Mouse (Mus musculus): ENCODE measurements around the gene Fars2. TPM values are rescaled to one million over a fixed set of nuclear protein-coding genes. Genes with fewer than 3 reads are reported as not detected.

Gene Fars2
- polyA plus RNA-seq, 1 experiment from 2014 or later, result 33.0 TPM

- H3K4me2 ChIP-seq (ENCODE audit: low read length), result no peak overlapping the region
- DNase-seq (peak; percentile 20), ATAC-seq (ENCODE audit: low FRiP score, low TSS enrichment) (no peak; the same call in 1 of the 2 replicates)
- no peak overlapping the region; the same call in 1 of the 2 replicates for H3K27ac ChIP-seq (replicated peaks; ENCODE audit: low read depth, low read length)
- H3K36me3 ChIP-seq (ENCODE audit: control insufficient read depth, insufficient read depth, low read length), result no peaks in the 10 kb centered on the region
- WGBS, result 22% methylated on average over 5 of the region's 5 CpGs
- no peaks in the 10 kb centered on the region for H3K27me3 ChIP-seq (ENCODE audit: control insufficient read depth, insufficient read depth, low read length)
- peaks cover 12% of the 10 kb centered on the region for H3K4me1 ChIP-seq (ENCODE audit: control insufficient read depth, insufficient read depth, low read length)
- no peak overlapping the region for H3K9ac ChIP-seq (replicated peaks; ENCODE audit: low read length)
- peaks cover 4% of the 10 kb centered on the region; the same call in 1 of the 2 replicates for H3K9me3 ChIP-seq (ENCODE audit: control insufficient read depth, low read length)
- no peak overlapping the region for H3K4me3 ChIP-seq (replicated peaks; ENCODE audit: low read depth, low read length)
These were observed 146.3 kb downstream of the Fars2 start for GRCm38 (mm10) chr13:36263240-36264095.

GRCm38 (mm10) chr13:36264391-36264790 is 147.2 kb downstream of the Fars2 start:
- H3K27ac ChIP-seq (replicated peaks; ENCODE audit: low read depth, low read length), result no peak overlapping the region
- no peaks in the 10 kb centered on the region for H3K36me3 ChIP-seq (ENCODE audit: control insufficient read depth, insufficient read depth, low read length)
- no peak for DNase-seq
- peaks cover 12% of the 10 kb centered on the region for H3K4me1 ChIP-seq (ENCODE audit: control insufficient read depth, insufficient read depth, low read length)
- no peak overlapping the region for H3K9ac ChIP-seq (replicated peaks; ENCODE audit: low read length)
- no peaks in the 10 kb centered on the region for H3K27me3 ChIP-seq (ENCODE audit: control insufficient read depth, insufficient read depth, low read length)
- peaks cover 4% of the 10 kb centered on the region; the same call in 1 of the 2 replicates for H3K9me3 ChIP-seq (ENCODE audit: control insufficient read depth, low read length)
- WGBS, result 81% methylated on average over 5 of the region's 5 CpGs
- no peak for ATAC-seq (ENCODE audit: low FRiP score, low TSS enrichment)
- H3K4me2 ChIP-seq (ENCODE audit: low read length), result no peak overlapping the region
- H3K4me3 ChIP-seq (replicated peaks; ENCODE audit: low read depth, low read length), result no peak overlapping the region

- Histone ChIP-seq H3K9me3 (ENCODE audit: control insufficient read depth, low read length) (peaks cover 4% of the 10 kb centered on the region; the same call in 1 of the 2 replicates), H3K27ac (replicated peaks; ENCODE audit: low read depth, low read length) (no peak overlapping the region), H3K4me2 (ENCODE audit: low read length) (no peak overlapping the region), H3K36me3 (ENCODE audit: control insufficient read depth, insufficient read depth, low read length) (no peaks in the 10 kb centered on the region), H3K4me3 (replicated peaks; ENCODE audit: low read depth, low read length) (no peak overlapping the region), H3K4me1 (ENCODE audit: control insufficient read depth, insufficient read depth, low read length) (peaks cover 12% of the 10 kb centered on the region), H3K27me3 (ENCODE audit: control insufficient read depth, insufficient read depth, low read length) (no peaks in the 10 kb centered on the region), H3K9ac (replicated peaks; ENCODE audit: low read length) (no peak overlapping the region)
- no peak for DNase-seq
- WGBS, result 69% methylated on average over 3 of the region's 3 CpGs
- no peak for ATAC-seq (ENCODE audit: low FRiP score, low TSS enrichment)
These were observed 148.1 kb downstream of the Fars2 start for GRCm38 (mm10) chr13:36265342-36265744.

GRCm38 (mm10) chr13:36267399-36267798 is 150.2 kb downstream of the Fars2 start:
- Histone ChIP-seq H3K9me3 (ENCODE audit: control insufficient read depth, low read length) (no peaks in the 10 kb centered on the region), H3K4me2 (ENCODE audit: low read length) (no peak overlapping the region), H3K27ac (replicated peaks; ENCODE audit: low read depth, low read length) (no peak overlapping the region), H3K27me3 (ENCODE audit: control insufficient read depth, insufficient read depth, low read length) (no peaks in the 10 kb centered on the region), H3K36me3 (ENCODE audit: control insufficient read depth, insufficient read depth, low read length) (no peaks in the 10 kb centered on the region), H3K4me3 (replicated peaks; ENCODE audit: low read depth, low read length) (no peak overlapping the region), H3K9ac (replicated peaks; ENCODE audit: low read length) (no peak overlapping the region), H3K4me1 (ENCODE audit: control insufficient read depth, insufficient read depth, low read length) (peaks cover 12% of the 10 kb centered on the region)
- 92% methylated on average over 1 of the region's 1 CpGs for WGBS
- no peak for DNase-seq
- ATAC-seq (ENCODE audit: low FRiP score, low TSS enrichment), result no peak

GRCm38 (mm10) chr13:36270867-36271266 is 153.7 kb downstream of the Fars2 start:
- Histone ChIP-seq H3K27me3 (ENCODE audit: control insufficient read depth, insufficient read depth, low read length) (peaks cover 3% of the 10 kb centered on the region; the same call in 1 of the 2 replicates), H3K27ac (replicated peaks; ENCODE audit: low read depth, low read length) (no peak overlapping the region), H3K4me3 (replicated peaks; ENCODE audit: low read depth, low read length) (no peak overlapping the region), H3K9ac (replicated peaks; ENCODE audit: low read length) (no peak overlapping the region), H3K4me2 (ENCODE audit: low read length) (no peak overlapping the region), H3K4me1 (ENCODE audit: control insufficient read depth, insufficient read depth, low read length) (no peaks in the 10 kb centered on the region), H3K9me3 (ENCODE audit: control insufficient read depth, low read length) (no peaks in the 10 kb centered on the region), H3K36me3 (ENCODE audit: control insufficient read depth, insufficient read depth, low read length) (no peaks in the 10 kb centered on the region)
- 82% methylated on average over 1 of the region's 1 CpGs for WGBS
- no peak for ATAC-seq (ENCODE audit: low FRiP score, low TSS enrichment)
- peak; percentile 40 for DNase-seq

- H3K27ac ChIP-seq (replicated peaks; ENCODE audit: low read depth, low read length), result no peak overlapping the region
- H3K9ac ChIP-seq (replicated peaks; ENCODE audit: low read length), result no peak overlapping the region
- H3K9me3 ChIP-seq (ENCODE audit: control insufficient read depth, low read length), result no peaks in the 10 kb centered on the region
- no peaks in the 10 kb centered on the region for H3K36me3 ChIP-seq (ENCODE audit: control insufficient read depth, insufficient read depth, low read length)
- H3K4me3 ChIP-seq (replicated peaks; ENCODE audit: low read depth, low read length), result no peak overlapping the region
- ATAC-seq (ENCODE audit: low FRiP score, low TSS enrichment), result no peak
- H3K4me1 ChIP-seq (ENCODE audit: control insufficient read depth, insufficient read depth, low read length), result no peaks in the 10 kb centered on the region
- DNase-seq, result no peak
- 61% methylated on average over 2 of the region's 2 CpGs for WGBS
- no peak overlapping the region for H3K4me2 ChIP-seq (ENCODE audit: low read length)
- peaks cover 18% of the 10 kb centered on the region for H3K27me3 ChIP-seq (ENCODE audit: control insufficient read depth, insufficient read depth, low read length)
These were observed 156.3 kb downstream of the Fars2 start for GRCm38 (mm10) chr13:36273497-36273896.

- no peak overlapping the region for H3K4me2 ChIP-seq (ENCODE audit: low read length)
- H3K9me3 ChIP-seq (ENCODE audit: control insufficient read depth, low read length), result no peaks in the 10 kb centered on the region
- H3K4me1 ChIP-seq (ENCODE audit: control insufficient read depth, insufficient read depth, low read length), result peaks cover 5% of the 10 kb centered on the region; the same call in 1 of the 2 replicates
- H3K36me3 ChIP-seq (ENCODE audit: control insufficient read depth, insufficient read depth, low read length), result no peaks in the 10 kb centered on the region
- no peak overlapping the region for H3K4me3 ChIP-seq (replicated peaks; ENCODE audit: low read depth, low read length)
- WGBS, result 80% methylated on average over 2 of the region's 2 CpGs
- DNase-seq, result no peak
- no peak for ATAC-seq (ENCODE audit: low FRiP score, low TSS enrichment)
- H3K27ac ChIP-seq (replicated peaks; ENCODE audit: low read depth, low read length), result no peak overlapping the region
- no peak overlapping the region for H3K9ac ChIP-seq (replicated peaks; ENCODE audit: low read length)
- H3K27me3 ChIP-seq (ENCODE audit: control insufficient read depth, insufficient read depth, low read length), result peaks cover 30% of the 10 kb centered on the region
These were observed 159.0 kb downstream of the Fars2 start for GRCm38 (mm10) chr13:36276194-36276593.

- peak overlapping the region; percentile 38 for H3K4me2 ChIP-seq (ENCODE audit: low read length)
- no peaks in the 10 kb centered on the region for H3K9me3 ChIP-seq (ENCODE audit: control insufficient read depth, low read length)
- ATAC-seq (ENCODE audit: low FRiP score, low TSS enrichment) (no peak), DNase-seq (peak; percentile 94)
- peak overlapping the region; percentile 82 for H3K27ac ChIP-seq (replicated peaks; ENCODE audit: low read depth, low read length)
- H3K27me3 ChIP-seq (ENCODE audit: control insufficient read depth, insufficient read depth, low read length), result peaks cover 39% of the 10 kb centered on the region
- no peaks in the 10 kb centered on the region for H3K36me3 ChIP-seq (ENCODE audit: control insufficient read depth, insufficient read depth, low read length)
- WGBS, result 1% methylated on average over 6 of the region's 6 CpGs
- peaks cover 31% of the 10 kb centered on the region for H3K4me1 ChIP-seq (ENCODE audit: control insufficient read depth, insufficient read depth, low read length)
- H3K9ac ChIP-seq (replicated peaks; ENCODE audit: low read length), result no peak overlapping the region
- no peak overlapping the region for H3K4me3 ChIP-seq (replicated peaks; ENCODE audit: low read depth, low read length)
These were observed 164.8 kb downstream of the Fars2 start for GRCm38 (mm10) chr13:36282018-36282417.
